Mouse (Mus musculus): ENCODE data around the gene Cenpp. TPM values are rescaled to one million over a fixed set of nuclear protein-coding genes. Genes with fewer than 3 reads are reported as not detected.

The Cenpp gene
- total RNA-seq (2022): 1 to 10 TPM in 2 of 4 experiments, under 1 TPM in 2; 0.67 to 1.8 (median 0.94) TPM

DNA sequence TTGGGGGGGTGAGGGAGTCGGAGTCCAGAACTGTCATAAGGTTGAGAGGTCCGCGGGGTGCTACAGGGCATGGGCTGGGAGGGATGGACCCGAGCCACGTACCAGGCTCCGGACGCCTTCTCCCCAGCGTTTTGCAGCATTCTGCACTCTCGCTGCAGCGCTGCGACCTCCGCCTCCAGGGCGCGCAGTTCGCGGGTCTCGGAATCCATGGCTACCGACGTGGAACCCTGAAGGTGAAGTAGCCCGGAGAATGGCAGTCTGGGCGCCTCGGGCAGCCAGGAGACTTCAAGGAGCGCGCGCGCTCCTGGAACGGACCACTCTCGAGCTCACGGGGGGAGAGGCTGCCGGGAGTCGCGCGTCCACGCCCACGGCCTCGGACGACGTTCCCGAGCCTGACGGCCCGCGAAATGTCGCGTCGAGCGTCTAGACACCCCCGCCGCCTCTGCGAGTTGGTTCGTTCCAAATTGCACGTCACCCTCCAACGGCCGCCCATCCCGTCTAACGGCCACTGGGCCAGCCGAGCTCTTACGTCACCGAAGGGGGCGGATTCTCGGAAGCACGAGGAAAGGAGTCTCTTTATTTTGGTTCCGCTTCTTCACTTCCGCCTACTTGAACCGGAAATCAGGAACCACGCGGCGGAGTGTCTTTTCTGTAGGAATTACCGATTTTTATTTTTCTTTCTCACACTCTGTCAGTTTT, at the start of gene Cenpp, which contains the start of gene Nol8:
Gene Cenpp, minus strand, starts transcription at position 305 of the 699 bp plus-strand sequence.
Gene Nol8, plus strand, starts transcription at position 598 of the 699 bp plus-strand sequence.
- peak; percentile 96 to 98 for DNase-seq (ENCODE audit: low spot score in 2 of 2)

DNA sequence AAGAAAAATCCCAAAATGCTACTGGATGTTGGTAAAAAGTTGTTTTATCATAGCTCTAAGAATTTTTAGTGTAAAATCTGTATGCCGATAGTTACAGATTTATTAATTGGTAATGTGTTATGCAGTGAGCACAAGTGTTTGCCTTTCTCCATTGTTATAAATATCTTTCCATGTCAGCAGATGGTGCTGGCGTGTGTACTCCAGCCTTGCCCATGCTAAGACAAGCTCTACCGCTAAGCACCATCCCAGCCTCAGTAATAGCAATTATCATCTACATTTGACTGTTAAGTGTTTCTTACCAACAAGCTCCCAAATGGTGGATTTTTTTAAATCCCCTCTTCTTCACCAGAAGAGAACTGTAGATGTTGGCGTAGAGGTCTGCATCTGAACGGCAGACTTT, 38.5 kb upstream of the Cenpp start:
- no peak for DNase-seq (ENCODE audit: low spot score in 2 of 2)

DNA sequence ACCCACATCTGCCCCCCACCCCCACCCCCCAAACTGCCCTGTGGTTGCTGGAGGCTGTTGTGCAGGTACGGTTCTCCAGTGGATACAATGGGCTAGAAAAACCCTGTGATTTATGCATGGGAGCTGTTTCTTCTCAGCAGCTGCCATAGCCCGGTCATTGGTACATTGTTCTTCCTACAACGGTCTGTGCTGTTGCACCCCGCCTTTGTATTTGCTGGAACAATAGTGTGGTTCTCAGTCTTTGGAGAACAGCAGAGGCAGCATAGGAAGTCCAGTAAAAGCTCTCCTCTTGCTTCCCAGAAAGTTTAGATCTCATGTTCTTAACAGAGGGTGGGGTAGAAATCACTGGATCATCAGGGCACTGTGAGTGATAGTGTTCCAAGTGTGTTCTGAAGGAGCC, 31.7 kb upstream of the Cenpp start:
- no peak for DNase-seq (ENCODE audit: low spot score in 2 of 2)

DNA sequence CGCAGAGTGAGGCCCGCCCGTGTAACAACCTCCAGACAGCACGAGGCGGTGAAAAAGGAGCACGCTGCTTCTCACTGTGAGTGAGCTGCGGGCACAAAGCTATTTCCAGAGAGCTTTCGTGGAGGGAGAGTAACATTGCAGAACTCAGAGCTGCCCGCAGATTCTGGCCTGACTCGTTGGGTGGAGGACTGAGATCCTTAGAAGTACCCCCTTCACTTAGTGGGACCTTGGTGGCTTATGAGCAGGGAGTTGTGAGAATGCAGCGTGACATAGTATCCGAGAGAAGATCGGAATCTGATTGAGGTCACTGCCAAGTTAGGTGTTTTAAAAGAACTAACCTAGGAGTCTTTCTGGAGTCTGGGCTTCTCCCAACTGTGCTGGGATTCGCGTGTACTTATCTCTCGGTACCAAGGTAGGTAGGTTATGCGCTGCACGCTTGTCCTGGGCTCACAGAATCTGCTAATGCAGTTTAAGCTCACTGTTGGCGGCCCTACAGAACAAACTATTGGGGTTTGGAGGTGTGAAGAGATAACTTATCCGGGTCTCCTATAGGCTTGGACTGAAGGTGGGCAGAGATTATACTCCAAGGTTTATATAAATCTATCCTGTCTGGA, 29.8 kb upstream of the Cenpp start:
- no peak for DNase-seq (ENCODE audit: low spot score in 2 of 2)

DNA sequence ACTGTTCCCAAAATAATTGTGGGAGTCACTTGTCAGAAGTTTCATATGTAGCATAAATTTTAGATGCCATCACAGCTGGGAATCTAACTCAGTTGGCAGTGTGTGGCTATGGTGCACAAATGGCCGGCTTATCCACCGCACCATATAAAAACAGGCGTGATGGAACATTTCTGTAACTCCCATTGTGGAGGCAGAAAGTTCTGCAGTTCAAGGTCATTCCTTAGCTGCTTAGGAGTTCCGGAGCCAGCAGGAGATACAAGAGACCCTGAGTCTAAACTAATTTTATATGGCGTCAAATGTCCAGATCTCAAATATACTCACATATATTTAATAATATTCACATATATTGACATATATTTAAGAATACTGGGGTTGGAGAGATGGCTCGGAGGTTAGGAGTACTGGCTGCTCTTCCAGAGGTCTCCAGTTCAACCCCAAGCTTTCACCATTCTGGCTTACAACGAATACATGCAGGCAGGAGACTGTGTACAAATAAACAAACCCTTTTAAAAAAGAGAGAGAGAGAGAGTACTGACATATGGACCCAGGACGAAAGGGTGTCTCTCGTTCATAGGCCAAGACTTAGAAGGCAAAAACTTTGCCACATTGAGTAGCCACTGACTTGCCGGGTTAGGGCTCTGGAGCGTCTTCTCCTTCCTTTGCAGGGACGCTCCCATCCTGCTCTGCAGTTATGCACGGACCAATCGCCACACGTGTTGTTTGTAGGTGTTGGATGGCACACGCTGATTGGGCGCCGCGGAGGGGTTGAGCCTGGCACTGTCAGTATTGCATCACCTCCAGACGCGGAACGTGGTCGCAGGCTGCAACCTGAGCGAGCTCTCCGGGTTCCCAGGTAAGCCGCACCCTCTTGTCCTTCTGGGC, 29.0 kb upstream of the Cenpp start, which contains the start of gene Iars:
Gene Iars, plus strand, starts transcription at position 750 of the 882 bp plus-strand sequence.
- DNase-seq (ENCODE audit: low spot score in 2 of 2): peak; percentile 97 to 98

DNA sequence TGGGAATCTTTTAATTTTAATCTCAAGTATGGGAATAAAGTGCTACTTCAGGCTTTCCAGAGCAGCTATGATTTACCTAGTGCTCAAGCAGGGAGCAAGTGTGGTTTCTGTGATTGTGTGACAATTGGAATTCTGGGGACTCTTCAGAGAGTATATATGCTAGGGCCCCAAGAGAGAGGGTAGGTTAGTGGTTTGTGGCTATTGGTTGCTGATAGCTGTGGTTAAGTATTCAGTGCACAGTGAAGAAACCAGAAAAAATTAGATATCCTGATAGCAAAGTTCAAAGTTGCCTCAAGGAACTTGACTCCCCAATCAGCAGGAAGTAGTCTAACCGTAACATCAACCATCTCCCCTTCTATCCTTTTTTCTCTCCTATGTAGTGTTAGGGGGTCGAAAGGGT, 25.2 kb upstream of the Cenpp start:
- no peak for DNase-seq (ENCODE audit: low spot score in 2 of 2)

DNA sequence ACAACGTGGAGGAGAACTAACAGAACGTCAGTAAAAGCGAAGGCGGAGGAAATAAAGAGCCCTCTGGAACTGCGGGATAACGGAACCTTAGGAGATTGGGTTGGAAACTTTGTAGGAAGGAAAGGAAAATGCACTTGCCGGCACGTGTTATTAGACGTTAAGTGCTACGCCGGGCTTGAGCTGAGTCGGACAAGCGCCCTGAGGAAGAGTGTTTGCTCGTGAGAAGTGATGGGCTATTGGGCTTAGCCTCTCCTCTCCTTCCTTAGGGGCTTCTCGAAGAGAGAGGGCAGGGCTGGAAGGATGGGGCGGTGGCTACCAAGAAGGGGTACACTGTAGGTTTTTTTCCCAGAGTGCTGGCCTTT, 576 bp upstream of the Cenpp start:
- DNase-seq (ENCODE audit: low spot score in 2 of 2): no peak

DNA sequence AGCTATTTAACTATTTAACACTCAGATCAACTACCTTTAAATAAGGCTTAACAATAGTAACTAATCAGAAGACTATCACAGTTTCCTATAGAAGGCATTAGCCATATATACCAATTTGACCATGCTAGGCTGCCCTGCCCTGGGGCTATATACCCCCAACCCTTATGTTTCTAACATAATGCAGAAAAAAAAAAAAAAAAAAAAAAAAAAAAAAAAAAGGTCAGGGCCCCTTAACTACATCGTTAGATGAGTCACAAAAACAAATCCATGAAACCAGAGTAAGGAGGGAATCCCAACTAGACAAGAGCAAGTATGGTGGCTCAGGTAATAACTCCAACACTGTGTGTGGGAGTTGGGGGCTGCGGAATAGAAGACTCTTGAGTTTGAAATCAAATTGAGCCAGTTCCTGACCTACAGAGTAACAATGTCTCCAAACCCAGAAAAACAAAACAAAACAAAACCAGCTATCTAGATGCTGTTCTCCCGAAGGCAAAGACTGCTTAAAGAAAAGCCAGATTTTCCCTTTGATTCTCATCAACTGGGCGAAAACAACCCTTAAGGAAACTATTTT, 719 bp downstream of the Cenpp start:
- DNase-seq (ENCODE audit: low spot score in 2 of 2): no peak

DNA sequence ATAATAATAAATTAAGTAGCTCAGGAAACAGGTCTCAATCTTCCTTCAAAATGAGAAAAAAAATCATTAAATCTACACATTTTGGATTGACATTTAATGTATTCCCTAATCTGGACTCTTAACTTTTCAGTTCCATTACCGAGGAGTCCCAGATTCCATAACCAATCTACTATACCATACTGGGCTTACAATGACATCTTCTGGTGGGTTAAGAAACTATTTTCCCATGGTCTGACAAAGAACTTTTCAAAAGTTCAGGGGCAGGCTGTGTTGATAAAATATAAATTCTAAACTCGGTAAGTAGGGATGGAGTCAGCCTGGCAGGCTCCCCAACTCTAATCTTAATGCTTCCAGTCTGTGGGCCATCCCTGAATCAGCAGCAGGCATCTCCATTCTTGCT, 1.4 kb downstream of the Cenpp start:
- DNase-seq (ENCODE audit: low spot score in 2 of 2): no peak

DNA sequence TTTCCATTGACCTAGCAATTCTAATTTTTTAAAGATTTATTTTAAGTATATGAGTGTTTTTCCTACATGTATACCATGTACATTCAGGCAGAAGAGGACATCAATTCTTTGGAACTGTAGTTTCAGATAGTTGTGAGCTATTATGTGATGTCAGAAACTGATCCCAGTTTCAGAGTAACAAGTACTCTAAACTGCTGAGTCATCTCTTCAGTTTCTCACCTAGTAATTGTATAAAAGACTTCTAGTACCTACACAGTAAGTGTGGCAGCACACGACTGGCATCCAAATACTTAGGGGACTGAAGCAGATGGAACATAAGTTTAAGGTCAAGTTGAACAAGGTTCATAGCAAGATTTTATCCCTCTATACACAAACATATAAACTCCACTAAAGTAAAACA, 6.6 kb downstream of the Cenpp start:
- DNase-seq (ENCODE audit: low spot score in 2 of 2): no peak

DNA sequence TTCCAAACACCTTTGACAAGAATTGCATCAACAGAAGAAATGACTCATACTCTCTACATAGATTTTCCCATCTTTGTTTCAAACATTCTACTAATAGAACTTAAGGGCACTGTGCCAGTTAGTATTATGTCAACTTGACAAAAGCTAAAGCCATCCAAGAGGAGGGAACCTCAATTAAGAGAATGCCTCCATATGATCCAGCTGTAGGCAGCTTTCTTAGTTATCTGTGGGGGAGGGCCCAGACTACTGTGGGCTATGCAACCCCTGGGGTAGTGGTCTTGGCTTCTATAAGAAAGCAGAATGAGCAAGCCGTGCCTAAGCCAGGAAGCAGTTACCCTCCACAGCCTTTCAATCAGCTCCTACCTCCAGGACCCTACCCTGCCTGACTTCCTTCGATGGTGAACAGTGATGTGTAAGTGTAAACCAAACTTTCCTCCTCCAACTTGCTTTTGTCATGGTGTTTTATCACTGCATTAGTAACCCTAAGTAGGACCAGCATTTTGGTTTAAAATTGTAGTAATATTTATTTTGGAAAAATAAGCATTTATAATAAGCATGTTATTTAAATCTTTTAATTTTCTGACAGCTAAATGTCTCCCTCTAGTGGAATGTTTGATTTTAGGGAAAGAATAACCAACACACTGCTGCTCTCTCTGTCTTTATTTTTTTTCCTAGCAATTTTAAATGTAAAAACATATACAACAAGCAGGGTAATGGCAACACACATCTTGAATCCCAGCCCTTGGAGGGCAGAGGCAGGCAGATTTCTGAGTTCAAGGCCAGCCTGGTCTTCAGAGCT, 7.7 kb downstream of the Cenpp start:
- no peak for DNase-seq (ENCODE audit: low spot score in 2 of 2)

DNA sequence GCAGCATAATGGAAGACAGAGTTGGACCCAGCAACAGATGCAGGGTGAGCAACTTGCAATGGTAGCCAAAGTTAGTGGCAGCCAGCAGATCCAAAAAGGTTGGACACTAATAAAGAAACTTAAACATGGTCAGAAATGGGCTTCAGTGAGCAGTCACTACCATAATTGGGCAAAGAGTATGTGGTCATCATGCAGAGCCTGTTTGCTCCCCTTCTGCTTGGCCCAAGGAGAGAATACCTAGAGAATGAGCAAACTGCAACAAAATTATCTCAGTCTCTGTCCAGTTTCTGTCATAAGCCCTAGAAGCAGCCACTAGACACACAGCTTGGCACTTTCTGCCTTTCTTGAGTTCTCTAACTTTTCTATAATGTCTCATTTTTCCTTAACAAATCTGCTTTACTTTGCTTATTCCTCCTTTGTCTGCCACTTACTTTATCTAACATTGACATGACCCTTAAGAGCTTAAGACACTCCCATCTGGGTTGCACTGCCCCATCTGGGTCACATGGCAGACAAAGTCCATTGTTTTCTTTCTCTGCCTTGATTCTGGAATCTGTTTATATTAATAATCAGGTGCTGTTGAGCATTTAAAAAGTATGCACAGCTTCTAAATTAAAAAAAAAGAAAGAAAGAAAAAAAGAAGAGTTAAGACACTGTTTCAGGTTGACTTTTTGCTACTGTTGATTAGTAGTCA, 8.8 kb downstream of the Cenpp start:
- DNase-seq (ENCODE audit: low spot score in 2 of 2): no peak

DNA sequence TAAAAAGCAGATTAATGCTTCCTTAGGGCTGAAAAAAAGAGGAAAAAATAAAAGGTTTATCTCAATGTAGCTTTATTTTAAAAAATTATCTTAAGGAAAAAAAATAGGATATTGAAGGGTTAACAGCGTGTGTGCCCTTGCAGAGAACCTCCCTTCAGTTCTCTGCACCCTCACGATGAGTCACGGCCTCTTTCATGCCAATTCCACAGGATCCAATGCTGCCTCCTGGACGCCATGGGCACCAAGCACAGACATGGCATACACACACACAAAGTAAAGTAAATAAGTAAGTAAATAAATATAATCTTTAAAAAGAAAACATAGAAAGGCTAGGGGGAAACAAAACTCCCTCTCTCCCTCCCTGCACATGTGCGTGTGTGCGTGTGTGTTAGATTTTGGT, 9.9 kb downstream of the Cenpp start:
- DNase-seq (ENCODE audit: low spot score in 2 of 2): no peak

DNA sequence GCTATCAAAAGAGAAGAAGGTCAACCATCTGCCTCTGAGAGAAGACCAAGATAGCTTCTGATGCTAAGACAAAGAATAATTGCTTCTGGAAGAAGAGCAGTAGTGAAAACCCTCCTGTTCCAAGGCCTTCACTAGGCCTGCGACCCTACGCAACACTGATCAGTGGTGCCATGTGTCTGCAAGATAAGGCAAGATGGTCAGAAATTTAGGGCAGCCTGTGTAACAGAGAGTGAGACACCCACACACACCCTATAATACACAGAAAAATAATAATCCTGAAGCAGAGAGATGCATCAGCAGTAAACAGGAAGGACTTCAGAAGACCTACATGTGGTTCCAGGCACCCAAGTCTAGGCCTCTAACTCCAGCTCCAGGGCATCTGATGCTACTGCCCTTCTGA, 12.6 kb downstream of the Cenpp start:
- DNase-seq (ENCODE audit: low spot score in 2 of 2): no peak

DNA sequence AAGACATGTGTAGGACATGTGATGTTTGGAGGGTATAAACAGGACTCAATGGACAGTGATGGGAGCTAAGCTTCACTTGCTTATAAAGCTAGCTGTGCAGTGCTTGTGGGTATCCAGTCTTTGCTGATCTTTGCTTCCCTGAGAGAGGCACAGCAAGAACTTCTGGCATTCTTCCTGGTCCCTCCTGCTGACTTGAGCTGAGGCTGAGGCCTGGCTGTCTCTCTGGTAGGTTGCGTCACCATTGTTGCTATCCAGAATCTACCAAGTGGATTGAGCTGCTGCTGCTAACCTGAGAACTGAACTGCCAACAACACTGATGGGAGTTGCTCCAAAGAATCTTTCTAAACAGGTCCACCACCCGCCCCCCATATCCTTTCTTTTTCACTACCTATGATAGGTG, 23.5 kb downstream of the Cenpp start:
- DNase-seq (ENCODE audit: low spot score in 2 of 2): no peak

DNA sequence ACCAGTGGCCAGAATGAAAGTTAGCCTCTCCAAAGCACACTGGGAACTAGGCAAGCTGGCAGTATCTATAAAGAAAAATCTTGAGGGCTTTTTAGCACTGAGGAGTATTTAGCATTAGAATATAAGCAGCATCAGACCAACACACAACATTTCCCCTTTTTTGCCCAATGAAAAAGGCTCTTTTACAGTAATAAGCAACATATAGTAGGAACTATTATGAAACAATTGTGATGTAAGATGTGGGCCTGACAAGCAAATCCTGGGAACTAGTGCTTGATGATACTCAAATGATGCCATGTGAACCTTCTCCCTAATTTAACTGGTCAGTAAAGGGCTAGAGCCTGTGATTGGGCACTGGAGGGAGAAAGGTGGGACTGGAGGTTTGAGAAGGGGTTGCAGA, 24.4 kb downstream of the Cenpp start:
- no peak for DNase-seq (ENCODE audit: low spot score in 2 of 2)

DNA sequence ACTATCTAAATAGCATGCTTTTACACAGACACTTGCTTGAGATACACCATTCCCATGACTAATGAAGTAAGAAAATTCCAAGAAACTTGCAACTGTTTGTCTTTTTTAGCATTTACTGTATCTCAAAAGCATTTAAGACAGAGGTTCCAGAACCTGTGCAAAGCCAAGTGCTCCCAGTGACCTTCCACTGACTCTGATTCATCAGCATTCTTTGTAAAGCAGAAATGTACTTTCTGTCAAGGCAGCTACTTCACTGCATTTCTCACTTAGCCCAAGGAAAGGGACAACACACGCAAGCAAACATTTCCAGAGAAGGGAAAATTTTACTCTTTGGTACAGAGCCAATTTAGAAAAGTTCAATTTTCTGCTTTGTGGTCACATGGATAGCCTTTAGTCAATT, 29.4 kb downstream of the Cenpp start:
- no peak for DNase-seq (ENCODE audit: low spot score in 2 of 2)

DNA sequence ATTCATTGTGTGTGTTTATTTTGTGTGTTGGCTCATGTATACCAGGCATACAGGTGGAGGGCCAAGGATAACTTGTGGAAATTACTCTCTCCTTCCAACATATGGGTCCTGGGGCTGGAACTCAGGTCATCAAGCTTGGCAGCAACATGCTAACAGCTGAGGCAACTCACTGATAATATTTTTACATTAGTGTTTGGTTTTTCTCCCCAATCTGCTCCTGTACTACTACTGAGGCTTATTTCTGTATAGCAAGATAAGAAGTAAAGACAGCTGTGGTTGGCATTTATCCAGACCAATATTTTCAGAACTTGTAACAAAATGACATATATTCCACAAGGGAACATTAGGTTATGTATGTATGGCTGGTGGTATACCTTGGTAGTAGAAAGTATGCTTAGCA, 34.2 kb downstream of the Cenpp start:
- no peak for DNase-seq (ENCODE audit: low spot score in 2 of 2)

DNA sequence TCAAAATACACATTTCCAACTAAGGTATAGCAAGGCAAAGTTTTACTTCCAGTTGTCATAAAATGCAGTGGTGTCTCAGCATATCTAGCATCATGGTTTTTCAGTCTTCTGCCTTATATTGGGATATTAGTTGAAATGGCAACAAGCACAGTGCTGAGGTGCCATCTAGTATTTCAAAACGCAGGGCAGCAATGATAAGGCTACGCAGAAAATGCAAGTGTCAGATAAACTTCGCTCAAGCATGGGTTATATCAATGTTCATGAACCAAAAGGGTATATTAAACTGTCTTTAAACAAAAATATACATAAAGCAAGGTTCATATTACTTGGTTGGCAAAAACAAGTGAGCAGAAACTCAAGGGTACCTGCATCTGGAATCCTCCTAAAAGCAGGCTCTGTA, 35.6 kb downstream of the Cenpp start:
- no peak for DNase-seq (ENCODE audit: low spot score in 2 of 2)

DNA sequence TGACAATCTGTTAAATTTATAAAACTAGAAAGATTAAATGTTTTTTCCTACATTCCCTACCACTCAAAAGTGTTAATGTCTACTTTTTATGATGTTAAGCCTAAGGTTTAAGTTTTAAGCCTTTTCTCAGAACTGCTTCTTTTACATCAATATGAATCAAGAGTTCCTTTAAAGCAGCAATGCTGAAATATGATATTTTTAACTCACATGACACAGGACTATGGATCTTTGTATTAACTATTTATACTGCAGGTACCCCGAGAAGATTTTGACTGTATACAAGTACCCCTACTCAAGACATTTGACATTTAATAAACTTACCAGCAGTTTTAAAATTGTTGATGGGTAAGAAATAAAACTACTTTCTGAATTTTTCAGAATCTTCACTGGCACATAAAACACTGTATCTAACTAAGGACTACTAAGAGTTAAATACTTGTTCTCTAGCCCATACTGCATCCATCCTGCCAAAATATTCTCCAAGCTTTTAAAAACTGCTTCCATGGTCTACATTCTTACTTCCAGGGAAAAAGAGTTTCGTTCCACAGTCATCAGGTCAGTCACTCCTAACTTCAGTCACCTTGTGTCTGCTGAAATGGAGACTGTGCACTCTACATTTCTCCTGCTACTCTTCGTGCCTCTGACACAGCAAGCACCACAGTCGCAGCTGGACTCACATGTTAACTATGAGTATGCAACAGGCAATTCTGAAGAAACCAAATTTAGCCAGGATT, 43.8 kb downstream of the Cenpp start:
- DNase-seq (ENCODE audit: low spot score in 2 of 2): no peak

Data from gastrocnemius, adult 8-10 months (tissue).